Mouse (Mus musculus) WW6 (cell line): ENCODE measurements around the gene Cyp2w1.

Source experiments
- DNase-seq: peaks from one replicate; pipeline ENCODE4 v3.0.0-alpha.2; 2013; ENCODE audit warnings: low read depth, low spot score

Gene Cyp2w1

GRCm38 (mm10) chr5:139364911-139365571 lies 12.6 kb downstream of the Cyp2w1 start:
- no peak for DNase-seq

- DNase-seq = no peak
Observed at GRCm38 (mm10) chr5:139365827-139366226, 13.4 kb downstream of the Cyp2w1 start.

- DNase-seq = no peak
Observed at GRCm38 (mm10) chr5:139366484-139366883, 14.1 kb downstream of the Cyp2w1 start.

- DNase-seq = no peak
Observed at GRCm38 (mm10) chr5:139367884-139368458, 15.6 kb downstream of the Cyp2w1 start.

- no peak for DNase-seq
Observed at GRCm38 (mm10) chr5:139368638-139369320, 16.4 kb downstream of the Cyp2w1 start.

GRCm38 (mm10) chr5:139370336-139370735 lies 17.9 kb downstream of the Cyp2w1 start:
- no peak for DNase-seq

GRCm38 (mm10) chr5:139371118-139371517 lies 18.7 kb downstream of the Cyp2w1 start:
- no peak for DNase-seq

GRCm38 (mm10) chr5:139371631-139372401 lies 19.4 kb downstream of the Cyp2w1 start:
- DNase-seq = peak; percentile 79

- no peak for DNase-seq
Observed at GRCm38 (mm10) chr5:139373126-139373525, 20.7 kb downstream of the Cyp2w1 start.

GRCm38 (mm10) chr5:139373889-139374444 lies 21.6 kb downstream of the Cyp2w1 start:
- DNase-seq = no peak

- DNase-seq = no peak
Observed at GRCm38 (mm10) chr5:139374841-139375240, 22.4 kb downstream of the Cyp2w1 start.

GRCm38 (mm10) chr5:139377468-139378270 lies 25.3 kb downstream of the Cyp2w1 start, which contains the start of gene Gpr146:
TSS of gene Gpr146 (plus strand) at chr5:139377697.
- DNase-seq = no peak

- no peak for DNase-seq
Observed at GRCm38 (mm10) chr5:139378271-139378556, 25.8 kb downstream of the Cyp2w1 start.

- DNase-seq = no peak
Observed at GRCm38 (mm10) chr5:139378986-139379629, 26.7 kb downstream of the Cyp2w1 start.

GRCm38 (mm10) chr5:139379771-139380384 lies 27.5 kb downstream of the Cyp2w1 start:
- DNase-seq = no peak

GRCm38 (mm10) chr5:139380385-139381248 lies 28.2 kb downstream of the Cyp2w1 start:
- DNase-seq = no peak

GRCm38 (mm10) chr5:139381586-139382513 lies 29.4 kb downstream of the Cyp2w1 start:
- DNase-seq = no peak

GRCm38 (mm10) chr5:139382760-139383159 lies 30.3 kb downstream of the Cyp2w1 start:
- no peak for DNase-seq
